Mouse (Mus musculus) lung, postnatal 36 days (tissue): ENCODE data around the gene Cmtm5.
"Not testable (repeated sequence)": the region's sequence is repeated elsewhere in the genome, so short reads cannot be mapped to it uniquely, and the experiment has no call there.

Source experiments
- DNase-seq: peaks from one replicate; pipeline ENCODE4 v3.0.0; 2022; ENCODE audit warnings: mixed read lengths

Gene Cmtm5

GRCm38 (mm10) chr14:54960769-54961168, 24.7 kb downstream of the Cmtm5 start:
- DNase-seq = no peak

- no peak for DNase-seq
Observed at GRCm38 (mm10) chr14:54961487-54961886, 25.4 kb downstream of the Cmtm5 start.

DNA sequence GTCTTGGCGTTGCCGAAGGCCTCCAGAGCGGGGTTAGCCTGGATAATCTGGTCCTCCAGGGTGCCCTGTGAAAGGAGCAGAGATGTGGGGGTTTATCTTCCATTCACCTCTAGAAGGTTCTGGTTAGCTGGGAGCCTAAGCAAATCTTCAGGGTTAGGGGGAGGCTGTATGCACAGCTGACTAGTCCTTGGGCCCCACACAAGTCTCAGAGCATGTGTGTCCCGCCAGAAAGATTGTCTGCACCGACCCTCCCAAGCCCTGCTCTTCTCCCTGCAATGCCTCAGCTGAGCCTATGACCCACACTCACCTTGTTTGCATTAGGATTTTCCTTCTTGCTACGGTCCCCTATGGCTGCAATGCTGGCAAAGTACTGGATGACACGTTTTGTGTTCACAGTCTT, 26.7 kb downstream of the Cmtm5 start:
- DNase-seq = no peak

DNA sequence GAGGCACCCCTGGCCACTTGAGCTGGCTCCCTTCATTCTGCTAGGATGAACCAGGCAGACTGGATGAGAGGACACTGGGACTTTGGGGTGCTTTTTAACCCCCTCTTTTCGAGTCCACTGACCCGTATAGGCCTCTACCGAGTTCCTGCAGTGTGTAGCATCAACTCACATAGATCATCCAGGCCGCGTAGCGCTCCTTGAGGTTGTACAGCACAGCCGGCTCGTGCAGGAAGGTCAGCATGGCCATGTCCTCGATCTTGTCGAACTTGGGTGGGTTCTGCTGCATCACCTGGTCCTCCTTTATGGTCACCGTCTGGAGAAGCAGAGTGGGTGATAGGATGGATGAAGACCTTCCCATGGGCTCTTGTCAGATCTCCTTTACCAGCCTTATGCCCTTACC, 27.7 kb downstream of the Cmtm5 start:
- DNase-seq = no peak

GRCm38 (mm10) chr14:54965044-54965443, 29.0 kb downstream of the Cmtm5 start:
- no peak for DNase-seq

DNA sequence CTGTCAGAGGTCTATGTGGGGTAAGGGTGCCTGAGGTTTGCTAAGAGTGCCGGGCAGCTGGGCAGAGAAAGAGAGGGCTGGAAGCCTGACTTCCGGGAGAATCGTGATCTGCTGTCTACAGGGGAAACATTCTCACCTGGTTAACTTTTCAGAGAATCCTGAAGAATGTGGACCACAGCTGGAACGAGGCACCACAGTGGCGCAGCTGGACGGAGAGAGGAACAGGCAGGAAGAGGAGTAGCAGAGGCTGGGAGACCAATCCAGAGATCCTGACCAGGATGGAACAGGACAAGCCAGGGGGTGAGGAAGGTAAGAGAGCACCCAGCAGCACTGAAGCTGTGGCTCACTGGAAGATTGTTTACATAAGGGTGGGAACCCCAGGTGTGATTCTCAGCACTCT, 29.6 kb downstream of the Cmtm5 start:
- no peak for DNase-seq

- DNase-seq = no peak
Observed at GRCm38 (mm10) chr14:54966320-54966977, 30.4 kb downstream of the Cmtm5 start, which contains the start of gene Myh6. Gene Myh6, minus strand, starts transcription at chr14:54966927.

- DNase-seq = no peak
Observed at GRCm38 (mm10) chr14:54967874-54968273, 31.8 kb downstream of the Cmtm5 start.

- no peak for DNase-seq
Observed at GRCm38 (mm10) chr14:54968344-54968743, 32.3 kb downstream of the Cmtm5 start.

GRCm38 (mm10) chr14:54972786-54973185, 36.7 kb downstream of the Cmtm5 start:
- not testable (repeated sequence) for DNase-seq

GRCm38 (mm10) chr14:54974068-54974791, 38.2 kb downstream of the Cmtm5 start:
- DNase-seq = no peak

DNA sequence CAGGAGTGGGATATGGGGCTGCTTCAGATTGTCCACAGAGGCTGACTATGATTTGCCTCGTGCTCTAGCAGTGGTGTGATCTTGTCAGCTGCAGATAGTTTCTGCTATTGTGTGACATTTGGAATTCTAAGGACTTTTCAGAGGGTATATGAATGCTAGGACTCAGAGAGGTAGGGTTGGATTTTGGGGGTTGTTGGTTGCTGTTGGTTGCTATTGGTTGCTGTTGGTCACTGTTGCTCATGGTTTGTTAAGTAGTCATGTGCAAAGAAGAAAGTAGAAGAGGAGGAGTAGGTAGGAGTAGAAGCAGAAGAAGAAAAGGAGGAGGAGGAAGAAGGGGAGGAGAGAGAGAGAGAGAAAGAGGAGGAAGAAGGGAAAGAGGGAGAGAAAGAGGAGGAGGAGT, 40.6 kb downstream of the Cmtm5 start, which contains the start of gene Gm17428:
TSS of gene Gm17428 (plus strand) at position 301 of the 400 bp plus-strand sequence.
- no peak for DNase-seq

GRCm38 (mm10) chr14:54978664-54979063, 42.6 kb downstream of the Cmtm5 start:
- no peak for DNase-seq

- no peak for DNase-seq
Observed at GRCm38 (mm10) chr14:54981934-54982333, 45.9 kb downstream of the Cmtm5 start.

- DNase-seq = not testable (repeated sequence)
Observed at GRCm38 (mm10) chr14:54988350-54988874, 52.4 kb downstream of the Cmtm5 start.
